Mouse (Mus musculus) lung, adult 18-20 months (tissue): ENCODE measurements around the gene Ahnak2.

Experiments used
- DNase-seq, 2 experiments: peaks; one replicate each; pipeline ENCODE4 v3.0.0; 2022; ENCODE audit warnings: mixed read lengths in 2 of 2

The Ahnak2 gene

DNA sequence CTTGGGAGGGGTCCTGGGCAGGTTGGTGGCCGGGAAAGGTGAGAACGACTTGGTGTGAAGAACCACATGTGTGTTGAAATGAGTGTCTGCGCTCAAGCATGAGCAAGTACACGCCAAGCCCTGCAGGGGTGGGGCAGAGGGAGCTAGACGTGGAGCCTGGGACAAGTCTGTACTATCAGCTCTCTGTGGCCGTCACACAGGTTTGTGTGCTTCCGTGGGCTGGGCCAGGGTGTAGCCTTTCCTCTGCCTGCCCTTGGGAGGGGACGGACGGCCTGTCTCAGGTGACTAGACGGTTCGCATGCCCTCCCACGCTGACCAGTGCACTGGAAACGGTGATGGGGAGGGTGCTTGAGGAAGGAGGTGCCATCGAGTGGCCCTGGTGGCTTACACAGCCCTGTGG is 71.6 kb downstream of the Ahnak2 start:
- DNase-seq = peak in 1 of 2 experiments; percentile 43

DNA sequence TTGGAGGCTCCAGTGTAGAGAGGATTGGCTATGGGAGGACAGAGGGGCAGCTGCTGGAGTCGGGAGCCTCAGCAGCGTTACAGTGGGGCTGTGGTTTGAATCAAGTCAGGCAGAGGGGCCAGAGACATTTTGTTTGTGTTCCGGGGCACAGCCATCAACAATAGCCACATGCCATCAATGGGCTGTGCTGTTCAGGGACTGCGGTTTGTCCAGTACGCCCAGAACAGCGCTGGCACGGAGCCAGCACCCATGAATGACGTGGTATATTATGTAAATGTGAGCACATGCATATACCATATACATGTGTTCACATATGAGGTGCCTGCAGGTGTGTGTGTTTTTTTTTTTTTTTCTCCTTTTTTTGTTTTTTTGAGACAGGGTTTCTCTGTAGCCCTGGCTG is 74.7 kb downstream of the Ahnak2 start:
- peak in 1 of 2 experiments; percentile 31 for DNase-seq

DNA sequence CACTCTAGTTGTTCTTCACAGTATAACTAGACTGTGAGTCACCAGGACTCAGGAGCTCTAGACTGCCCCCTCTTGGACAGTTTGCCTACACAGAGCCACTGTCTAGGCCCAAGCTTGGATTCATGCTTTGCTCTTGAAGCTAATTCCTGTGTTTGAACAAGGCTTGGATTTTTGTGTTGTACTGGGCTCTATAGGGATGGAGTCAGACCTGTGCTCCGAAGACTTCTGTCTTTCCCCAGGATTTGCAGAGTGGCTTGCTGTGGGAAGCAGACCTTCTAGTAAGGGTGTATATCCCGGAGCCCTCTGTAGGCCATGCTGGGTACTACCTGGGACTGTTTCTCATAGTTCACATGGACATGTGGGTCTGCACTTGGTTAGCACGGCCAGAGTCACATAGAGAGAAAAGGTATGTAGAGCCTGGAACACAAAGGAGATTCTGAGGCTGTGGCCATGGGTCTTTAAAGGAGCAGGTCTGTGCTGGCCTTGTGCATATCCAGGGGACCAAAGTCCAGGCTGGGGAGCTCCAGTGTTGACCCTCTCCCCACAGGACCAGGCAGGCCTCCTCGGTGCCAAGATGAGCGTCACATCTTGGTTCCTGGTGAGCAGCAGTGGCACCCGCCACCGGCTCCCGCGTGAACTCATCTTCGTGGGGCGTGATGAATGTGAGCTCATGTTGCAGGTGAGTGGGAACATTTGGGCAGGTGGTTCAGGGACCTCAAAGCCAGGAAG is 78.2 kb downstream of the Ahnak2 start:
- peak; percentile 69 to 72 for DNase-seq

DNA sequence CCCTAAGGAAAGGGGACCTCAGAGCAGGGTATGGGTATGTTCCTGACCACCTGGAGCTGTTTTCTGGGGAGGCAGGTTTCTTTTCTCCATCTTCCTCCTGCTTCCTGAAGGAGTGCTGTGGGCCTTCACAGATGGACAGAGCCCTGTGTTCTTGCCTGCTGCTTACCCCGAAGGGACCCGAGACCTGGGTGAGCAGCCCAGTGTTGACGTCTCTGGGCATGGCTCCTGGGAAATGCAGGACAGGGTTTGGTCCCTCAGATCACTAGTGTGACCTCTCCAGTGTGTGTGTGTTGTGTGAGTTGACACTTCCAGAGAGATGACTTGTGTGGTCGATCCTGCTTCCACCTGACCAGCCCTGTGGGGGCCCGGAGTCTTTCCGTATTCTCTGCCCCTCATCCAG is 79.0 kb downstream of the Ahnak2 start:
- no peak for DNase-seq

DNA sequence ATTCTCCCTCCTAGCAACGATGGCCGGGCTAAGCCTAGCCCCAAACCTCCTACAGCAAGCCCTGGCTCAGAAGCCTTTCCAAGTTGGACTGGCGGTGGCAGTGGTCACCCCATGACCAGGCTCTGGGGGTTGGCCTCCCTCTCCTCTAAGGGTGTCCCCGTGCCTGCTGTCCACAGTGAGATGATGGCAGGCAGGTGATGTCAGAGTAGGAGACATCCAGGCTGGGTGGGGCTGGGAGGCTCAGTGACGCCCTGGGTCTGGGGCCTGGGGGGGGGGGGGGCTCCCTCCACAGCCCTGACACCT is 79.5 kb downstream of the Ahnak2 start:
- DNase-seq = peak in 1 of 2 experiments; percentile 30

DNA sequence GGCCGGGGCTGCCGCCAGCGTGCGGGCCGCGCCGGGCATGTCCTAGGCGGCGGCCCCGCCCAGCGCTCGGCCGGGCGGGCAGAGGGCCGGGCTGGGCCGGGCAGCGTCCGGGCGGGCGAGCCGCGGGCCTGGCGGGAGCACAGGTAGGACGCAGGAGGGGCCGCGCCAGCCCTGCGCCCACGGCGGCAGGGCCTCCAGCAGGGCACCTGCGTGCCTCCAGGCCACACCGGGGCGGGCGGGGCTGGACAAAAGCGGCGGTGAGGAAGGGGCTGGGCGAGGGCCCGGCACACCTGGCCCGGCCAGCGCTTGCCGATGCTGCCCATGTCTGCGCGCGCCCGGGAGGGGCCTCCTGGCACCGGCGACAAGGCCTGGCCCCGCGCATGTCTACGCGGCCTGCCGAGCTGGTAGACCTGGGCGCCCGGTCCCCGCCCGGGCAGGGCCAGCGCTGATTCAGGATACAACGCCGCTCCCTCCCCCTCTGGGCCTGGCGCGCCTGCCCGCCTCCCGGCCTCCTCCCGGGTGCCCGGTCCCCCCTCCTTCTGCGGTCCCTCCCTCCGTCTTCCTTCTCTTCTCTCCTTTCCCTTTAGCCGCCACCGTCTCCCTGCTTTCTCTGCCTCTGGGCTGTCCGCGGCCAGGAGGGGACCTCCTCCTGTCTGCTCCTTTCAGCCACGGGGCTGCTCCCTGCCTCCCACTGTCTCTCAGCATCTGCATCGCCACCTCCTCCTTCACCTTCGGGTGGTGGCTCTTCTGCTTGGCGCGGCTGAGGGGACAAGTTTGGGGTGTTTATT is 80.0 kb downstream of the Ahnak2 start:
- DNase-seq = peak; percentile 80 to 84
